Mouse (Mus musculus) gastrocnemius, adult 2 months (tissue): ENCODE results near the gene Rgs9. TPM values are rescaled to one million over a fixed set of nuclear protein-coding genes. Genes with fewer than 3 reads are reported as not detected.

Experiments used
- DNase-seq: peaks from one replicate; pipeline ENCODE4 v3.0.0; 2022
- H3K27ac ChIP-seq: fragments of 200-600 bp; 2 replicates; pipeline ENCODE4 v1.8.1; 2022; ENCODE audit warnings: mild to moderate bottlenecking
- H3K4me3 ChIP-seq: fragments of 200-600 bp; 2 replicates; pipeline ENCODE4 v1.8.1; 2022; ENCODE audit warnings: mild to moderate bottlenecking, moderate library complexity
- CTCF ChIP-seq: fragments of 200-600 bp; IDR thresholded peaks from 2 replicates; pipeline ENCODE4 v1.8.1; 2022; ENCODE audit warnings: antibody characterized with exemption, mild to moderate bottlenecking, moderate library complexity
- intact Hi-C: fragments of 180-260 bp; cut with DNase I; formaldehyde crosslinking; loops from one replicate; pipeline ENCODE4 v1.15.1; 2025
- total RNA-seq, 2 experiments: library from RNA; stranded (reverse); gene quantifications; 2 replicates each; pipeline ENCODE4 v1.2.3; 2021

Gene Rgs9
- total RNA-seq, 2 experiments from 2014 or later: 0.13 to 0.20 TPM

GRCm38 (mm10) chr11:109330706-109331393, 32.9 kb upstream of the Rgs9 start:
- Histone ChIP-seq H3K27ac (no peak overlapping the region), H3K4me3 (peak overlapping the region; percentile 72)
- no peak for DNase-seq
- no peak for TF ChIP-seq CTCF
- intact Hi-C loops: loop anchor here (1.0 to 10.0 kb wide), 4 partner anchors 31 to 284 kb away; partner anchors contain the start of genes Amz2, Gna13 and Wipi1

GRCm38 (mm10) chr11:109329331-109329730, 31.4 kb upstream of the Rgs9 start:
- intact Hi-C loops: loop anchor here (10.0 kb wide), 1 partner anchor 535 kb away; no protein-coding TSS in a partner anchor
- Histone ChIP-seq H3K4me3 (no peak overlapping the region), H3K27ac (no peak overlapping the region)
- no peak for TF ChIP-seq CTCF
- no peak for DNase-seq

DNA sequence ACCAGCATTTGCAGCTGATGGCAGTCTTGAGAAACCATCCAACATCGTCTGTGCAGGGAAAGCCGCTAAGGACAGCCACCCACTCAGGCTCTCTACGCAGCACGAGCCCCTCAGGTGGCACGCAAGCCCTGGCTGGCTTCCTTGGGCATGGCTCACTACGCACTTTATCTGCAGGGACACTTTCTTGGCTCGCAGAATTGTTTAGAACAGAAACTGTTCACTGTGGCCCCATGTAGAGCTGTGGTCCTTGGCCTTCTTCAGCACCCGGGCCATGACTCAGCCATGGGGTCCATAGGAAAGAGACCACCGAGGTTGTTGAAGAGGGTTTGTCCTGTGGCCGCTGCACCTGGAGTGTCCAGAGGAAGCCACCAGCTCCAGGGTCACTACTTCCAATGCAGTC, 30.0 kb upstream of the Rgs9 start:
- intact Hi-C loops: loop anchor here (10.0 kb wide), 1 partner anchor 537 kb away; no protein-coding TSS in a partner anchor
- TF ChIP-seq CTCF: no peak
- Histone ChIP-seq H3K4me3 (no peak overlapping the region), H3K27ac (no peak overlapping the region)
- no peak for DNase-seq

- no peak for DNase-seq
- intact Hi-C loops: loop anchor here (10.0 kb wide), 1 partner anchor 537 kb away; no protein-coding TSS in a partner anchor
- Histone ChIP-seq H3K4me3 (no peak overlapping the region), H3K27ac (no peak overlapping the region)
- TF ChIP-seq CTCF: no peak
Observed at GRCm38 (mm10) chr11:109327381-109327780, 29.5 kb upstream of the Rgs9 start.

DNA sequence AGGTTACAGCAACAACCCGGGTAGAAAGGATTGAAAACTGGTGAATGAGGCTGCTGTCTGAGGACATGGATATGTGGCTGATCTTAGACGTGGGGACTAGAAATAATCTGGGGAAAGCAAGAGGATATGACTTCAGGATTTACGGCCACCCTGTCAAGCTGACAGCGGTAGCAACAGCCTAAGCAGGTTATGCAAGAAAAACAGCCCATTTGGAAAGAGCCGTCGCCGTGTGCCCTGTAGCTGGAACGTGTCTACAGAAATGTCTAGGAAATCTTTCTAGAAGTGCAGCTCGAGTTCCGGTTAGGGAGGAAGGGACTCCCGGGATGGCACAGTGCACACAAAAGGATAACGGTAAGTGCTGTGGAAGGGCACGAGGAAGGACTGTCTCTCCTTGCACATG, 28.3 kb upstream of the Rgs9 start:
- TF ChIP-seq CTCF: no peak
- no peak for DNase-seq
- no peak overlapping the region for H3K27ac ChIP-seq
- no peak overlapping the region for H3K4me3 ChIP-seq
- intact Hi-C loops: loop anchor here (10.0 kb wide), 1 partner anchor 539 kb away; no protein-coding TSS in a partner anchor

DNA sequence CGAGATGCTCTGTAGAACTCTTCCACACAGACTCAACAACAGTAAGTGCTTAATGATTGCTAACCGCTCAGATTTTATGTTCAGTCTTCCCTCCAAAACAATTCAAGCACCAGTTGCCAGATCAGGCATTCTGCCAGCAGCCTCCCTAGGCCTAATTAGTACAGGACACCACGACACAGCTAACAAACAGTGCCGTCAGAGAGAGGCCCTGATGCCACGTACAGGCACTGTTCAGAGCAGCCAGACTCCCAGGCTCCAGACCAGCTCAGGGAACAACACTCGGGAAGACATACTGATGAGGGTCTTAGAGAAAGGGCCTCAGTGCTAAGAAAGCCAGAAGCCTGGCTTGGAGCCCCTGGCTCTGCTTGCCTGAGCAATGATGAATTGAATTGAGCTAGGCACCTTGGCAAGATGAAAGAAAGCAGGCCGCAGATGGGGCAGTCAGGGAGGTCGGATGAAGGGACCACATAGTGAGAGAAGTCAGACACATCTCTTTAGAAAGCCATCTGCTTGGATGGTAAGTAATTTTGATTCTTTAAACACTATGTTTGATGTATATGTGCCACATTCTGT, 22.5 kb upstream of the Rgs9 start:
- no peak for DNase-seq
- intact Hi-C loops: loop anchor here (10.0 kb wide), 1 partner anchor 544 kb away; no protein-coding TSS in a partner anchor
- no peak overlapping the region for H3K4me3 ChIP-seq
- no peak for TF ChIP-seq CTCF
- no peak overlapping the region for H3K27ac ChIP-seq

- intact Hi-C loops: loop anchor here (10.0 kb wide), 1 partner anchor 545 kb away; no protein-coding TSS in a partner anchor
Observed at GRCm38 (mm10) chr11:109319946-109320345, 22.0 kb upstream of the Rgs9 start.

GRCm38 (mm10) chr11:109319471-109319870, 21.5 kb upstream of the Rgs9 start:
- no peak overlapping the region for H3K4me3 ChIP-seq
- no peak for TF ChIP-seq CTCF
- no peak for DNase-seq
- intact Hi-C loops: no loop called here
- no peak overlapping the region for H3K27ac ChIP-seq

More at GRCm38 (mm10) chr11:109319946-109320345, 22.0 kb upstream of the Rgs9 start:
- Histone ChIP-seq H3K27ac (no peak overlapping the region), H3K4me3 (no peak overlapping the region)
- no peak for DNase-seq
- no peak for TF ChIP-seq CTCF

DNA sequence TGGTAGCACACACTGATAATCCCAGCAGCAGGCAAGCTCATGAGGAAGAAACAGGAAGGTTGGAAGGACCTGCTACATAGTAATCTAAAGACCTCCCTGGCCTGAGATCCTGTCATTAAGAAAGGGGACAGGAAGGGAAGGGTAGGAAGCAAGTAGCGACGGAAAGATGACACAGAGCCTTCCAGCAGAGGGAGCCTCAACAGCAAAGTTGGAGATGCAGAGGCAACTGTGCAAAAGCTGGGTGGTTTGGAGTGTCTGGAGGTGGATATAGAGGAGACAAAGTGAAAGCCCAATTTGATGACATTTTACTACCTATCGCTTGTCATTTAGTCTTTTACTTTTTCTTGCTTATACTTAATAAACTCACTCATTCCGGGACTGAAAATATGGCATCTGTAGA, 19.0 kb upstream of the Rgs9 start:
- H3K4me3 ChIP-seq: no peak overlapping the region
- intact Hi-C loops: no loop called here
- peak; percentile 64 for TF ChIP-seq CTCF
- H3K27ac ChIP-seq: no peak overlapping the region
- peak; percentile 36 for DNase-seq

GRCm38 (mm10) chr11:109311885-109312605, 14.1 kb upstream of the Rgs9 start:
- Histone ChIP-seq H3K27ac (peak overlapping the region; percentile 80), H3K4me3 (peak overlapping the region; percentile 88)
- peak; percentile 74 for DNase-seq
- no peak for TF ChIP-seq CTCF
- intact Hi-C loops: no loop called here

DNA sequence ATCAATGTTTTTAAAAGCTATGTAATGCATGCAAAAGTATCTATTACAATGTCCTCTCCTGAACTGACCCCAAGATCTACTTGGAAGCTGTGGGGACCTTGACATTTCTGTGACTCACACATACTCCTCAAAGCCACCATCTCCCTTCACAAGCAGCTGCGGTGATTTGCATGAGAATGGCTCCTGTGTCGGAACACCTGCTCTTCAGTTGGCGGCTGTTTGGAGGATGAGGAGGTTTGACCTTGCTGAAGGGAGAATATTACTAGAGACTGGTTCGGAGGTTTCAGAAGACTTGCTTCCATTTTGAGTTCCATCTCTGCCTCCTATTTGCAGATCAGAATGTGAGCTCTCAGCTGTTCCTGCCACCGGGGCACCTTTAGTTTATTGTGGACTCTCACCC, 7.8 kb upstream of the Rgs9 start:
- intact Hi-C loops: no loop called here
- H3K4me3 ChIP-seq: no peak overlapping the region
- H3K27ac ChIP-seq: no peak overlapping the region
- DNase-seq: no peak
- TF ChIP-seq CTCF: no peak

DNA sequence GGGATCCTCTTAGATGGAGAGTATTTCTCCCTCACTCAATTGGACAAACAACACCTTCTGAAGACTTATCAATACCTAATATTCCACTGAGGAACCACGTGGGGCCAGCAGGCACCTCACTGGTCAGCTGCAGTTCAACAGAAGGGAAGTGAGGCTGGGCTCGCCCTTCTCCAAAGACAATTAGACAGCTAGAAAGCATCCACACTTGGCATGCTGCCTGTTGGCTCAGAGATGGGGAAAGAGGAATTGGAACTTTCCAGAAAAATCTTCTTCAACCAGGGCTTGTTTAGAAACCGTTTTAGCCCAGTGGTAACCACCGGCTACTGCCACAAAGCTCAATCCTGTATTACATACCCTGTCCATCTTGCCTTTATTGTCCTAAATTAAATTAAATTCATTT, 4.4 kb upstream of the Rgs9 start:
- peak; percentile 69 for DNase-seq
- intact Hi-C loops: no loop called here
- H3K4me3 ChIP-seq: no peak overlapping the region
- no peak overlapping the region for H3K27ac ChIP-seq
- no peak for TF ChIP-seq CTCF

DNA sequence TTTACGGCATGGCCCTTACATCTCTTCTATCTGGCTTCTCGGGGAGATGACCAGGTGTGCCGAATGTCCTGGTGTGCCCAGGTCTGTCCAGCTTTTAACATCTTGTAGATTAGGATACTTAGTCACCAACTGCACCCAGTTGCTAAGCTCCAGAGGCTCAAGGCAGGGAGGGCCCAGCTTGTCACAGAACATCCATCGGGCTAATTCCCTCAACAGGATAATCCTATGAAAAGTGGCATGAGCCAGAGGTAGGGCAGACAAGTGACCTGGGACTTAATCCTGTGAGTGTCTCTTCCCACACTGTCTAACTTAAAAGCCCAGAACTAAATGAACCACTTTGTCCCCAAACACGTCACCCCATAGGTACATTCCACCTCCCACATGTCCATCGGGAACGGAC, 898 bp downstream of the Rgs9 start:
- no peak for TF ChIP-seq CTCF
- Histone ChIP-seq H3K27ac (no peak overlapping the region), H3K4me3 (no peak overlapping the region)
- DNase-seq: no peak
- intact Hi-C loops: no loop called here
